ENCODE assay signal across 9 mouse cellular contexts in genomic region chr10:87057500-87058250, GRCm38 (mm10). TPM values are rescaled to one million over a fixed set of nuclear protein-coding genes. Genes with fewer than 3 reads are reported as not detected.
DNase-seq lines count a peak whose midpoint lies in the region; ATAC-seq and TF ChIP-seq lines count a peak whose summit lies in the region.
"Had no signal": no experiment of that assay in that cellular context is flagged by ENCODE, and none has a peak within 500 bp of the region (broad histone marks: within the 10 kb centered on the region; RNA-seq: fewer than 3 reads in every experiment).

TSS of gene 1700113H08Rik (plus strand) at chr10:87058045.

- no peak for ATAC-seq in heart, postnatal 0 days (ENCODE audit: insufficient read depth, low read depth)
- ATAC-seq in limb, embryonic 14.5 days (ENCODE audit: low FRiP score, low read depth) = peak; percentile 2; the same call in 1 of the 2 replicates
- no peak; the same call in none of the 2 replicates for ATAC-seq in neural tube, embryonic 13.5 days (ENCODE audit: low read depth)

- H3K4me2 ChIP-seq in heart, postnatal 0 days (ENCODE audit: low read depth, low read length) = peak within 1 kb of the TSS; percentile 67
- peak within 1 kb of the TSS; percentile 96 for H3K4me2 ChIP-seq in limb, embryonic 14.5 days (replicated peaks; ENCODE audit: low read depth, low read length, severe bottlenecking)
- peak within 1 kb of the TSS; percentile 75 for H3K4me2 ChIP-seq in neural tube, embryonic 13.5 days

- no peak for TF ChIP-seq EP300 in heart, postnatal 0 days (IDR thresholded peaks at IDR 0.05; ENCODE audit: low read depth)

- DNase-seq in adrenal gland, adult (ENCODE audit: inconsistent age in 2 of 2, low spot score in 1 of 2) = peak; percentile 11 to 66
- DNase-seq in adrenal gland, postnatal 4 days (ENCODE audit: low spot score in 2 of 2) = no peak
- DNase-seq in right cerebral cortex, adult 18-20 months = peak; percentile 12
- DNase-seq in right cerebral cortex, postnatal 25 days = no peak
- no peak for DNase-seq in heart, postnatal 0 days (ENCODE audit: low spot score)
- DNase-seq in limb, embryonic 14.5 days (ENCODE audit: low spot score) = peak; percentile 17
- no peak for DNase-seq in gastrocnemius, adult 18-20 months (ENCODE audit: low spot score)

- 0 out of 2 replicates have a peak, but pooled peaks cover 9% of the 10 kb centered on the region for H3K27me3 ChIP-seq in heart, postnatal 0 days (ENCODE audit: control insufficient read depth, insufficient read depth, low read length)
- no peaks in the 10 kb centered on the region; the same call in 1 of the 2 replicates for H3K27me3 ChIP-seq in limb, embryonic 14.5 days (ENCODE audit: control insufficient read depth, insufficient read depth, low read length)
- peaks cover 11% of the 10 kb centered on the region for H3K27me3 ChIP-seq in neural tube, embryonic 13.5 days

- TF ChIP-seq POLR2A in limb, embryonic 14.5 days (IDR thresholded peaks at IDR 0.05; ENCODE audit: borderline replicate concordance, extremely low read depth, insufficient read depth, insufficient read length) = no peak

- WGBS in heart, postnatal 0 days = 10% methylated on average over 14 of the region's 15 CpGs
- 9% methylated on average over 14 of the region's 15 CpGs for WGBS in limb, embryonic 14.5 days
- 3% methylated on average over 15 of the region's 15 CpGs for WGBS in neural tube, embryonic 13.5 days

- no peak within 1 kb of the TSS for H3K9ac ChIP-seq in heart, postnatal 0 days (replicated peaks; ENCODE audit: low read depth, low read length)
- peak within 1 kb of the TSS; percentile 53 for H3K9ac ChIP-seq in limb, embryonic 14.5 days (ENCODE audit: low read depth, low read length, severe bottlenecking)
- H3K9ac ChIP-seq in neural tube, embryonic 13.5 days = peak within 1 kb of the TSS; percentile 65

- H3K36me3 ChIP-seq in heart, postnatal 0 days (replicated peaks; ENCODE audit: control insufficient read depth, insufficient read depth, low read length) = no peaks in the 10 kb centered on the region
- no peaks in the 10 kb centered on the region for H3K36me3 ChIP-seq in limb, embryonic 14.5 days (ENCODE audit: control insufficient read depth, insufficient read depth, low read length)
- H3K36me3 ChIP-seq in neural tube, embryonic 13.5 days = no peaks in the 10 kb centered on the region

- peak; percentile 49 for TF ChIP-seq CTCF in heart, postnatal 0 days (IDR thresholded peaks at IDR 0.05; ENCODE audit: low read depth)

- H3K9me3 ChIP-seq in heart, postnatal 0 days (replicated peaks; ENCODE audit: control insufficient read depth, low read length) = no peaks in the 10 kb centered on the region
- no peaks in the 10 kb centered on the region for H3K9me3 ChIP-seq in limb, embryonic 14.5 days (ENCODE audit: control insufficient read depth, low read length)
- H3K9me3 ChIP-seq in neural tube, embryonic 13.5 days = no peaks in the 10 kb centered on the region

- H3K4me3 ChIP-seq in heart, postnatal 0 days (ENCODE audit: low read depth, low read length) = peak within 1 kb of the TSS; percentile 36
- peak within 1 kb of the TSS; percentile 48 for H3K4me3 ChIP-seq in limb, embryonic 14.5 days (replicated peaks; ENCODE audit: low read length)
- H3K4me3 ChIP-seq in neural tube, embryonic 13.5 days = peak within 1 kb of the TSS; percentile 44

- no peak within 1 kb of the TSS for H3K27ac ChIP-seq in heart, postnatal 0 days (ENCODE audit: low read depth)
- H3K27ac ChIP-seq in limb, embryonic 14.5 days (replicated peaks; ENCODE audit: low read depth, low read length) = no peak within 1 kb of the TSS
- peak within 1 kb of the TSS; percentile 84 for H3K27ac ChIP-seq in neural tube, embryonic 13.5 days (replicated peaks)

- peaks cover 5% of the 10 kb centered on the region; the same call in 1 of the 2 replicates for H3K4me1 ChIP-seq in heart, postnatal 0 days (ENCODE audit: control insufficient read depth, insufficient read depth)
- H3K4me1 ChIP-seq in limb, embryonic 14.5 days (ENCODE audit: control insufficient read depth, insufficient read depth, low read length) = peaks cover 3% of the 10 kb centered on the region; the same call in 1 of the 2 replicates
- H3K4me1 ChIP-seq in neural tube, embryonic 13.5 days (replicated peaks) = peaks cover 17% of the 10 kb centered on the region

RNA-seq across cellular contexts. Expression of gene 1700113H08Rik, which starts in this region (rescaled TPM):
- under 1 TPM in 1 of 2 experiments, not detected in 1; 0.31 TPM for total RNA-seq in adrenal gland, postnatal 4 days (2021)
- not detected in 2 replicates for total RNA-seq in heart, postnatal 0 days (2014; rRNA removed; ENCODE audit: low replicate concordance)
- polyA plus RNA-seq in heart, postnatal 0 days (2015; fragmentation: Nextera tagmentation; extraction: Ambion mirVana) = 0.26 and 0.49 TPM in 2 replicates
- polyA plus RNA-seq in limb, embryonic 14.5 days (2012; rRNA removed) = 0.09 TPM in 1 of 2 replicates, not detected in the other
- polyA plus RNA-seq in limb, embryonic 14.5 days (2014; fragmentation: Nextera tagmentation; extraction: Ambion mirVana) = not detected in 2 replicates
- polyA plus RNA-seq in neural tube, embryonic 13.5 days (2015; fragmentation: Nextera tagmentation; extraction: Ambion mirVana) = 0.22 and 0.27 TPM in 2 replicates
- total RNA-seq in gastrocnemius, adult 18-20 months (2021) = 1 to 10 TPM; 1.1 to 1.5 TPM
- total RNA-seq: common myeloid progenitor, adult 5-6 weeks had no signal

Comparison
In these comparisons a context has a peak if more than half of its experiments do, and no peak if none do; other contexts are left out.
1. DNase-seq: peak in adrenal gland, adult (2 of 2) and right cerebral cortex, adult 18-20 months (single experiment); none in adrenal gland, postnatal 4 days (0 of 2), right cerebral cortex, postnatal 25 days (single experiment), heart, postnatal 0 days (single experiment) and gastrocnemius, adult 18-20 months (single experiment).
2. Peak in DNase-seq, ATAC-seq, H3K4me3 ChIP-seq, H3K9ac ChIP-seq and H3K4me2 ChIP-seq in limb, embryonic 14.5 days; RNA of the gene not detected or under 1 TPM.
3. Peak in every context shown above with its lines, with median percentiles within 50 percentile points of each other: H3K4me2 ChIP-seq and H3K4me3 ChIP-seq.